Mouse (Mus musculus) lung, adult 2 months (tissue): Measurements from ENCODE around the gene Usp6nl. TPM values are rescaled to one million over a fixed set of nuclear protein-coding genes. Genes with fewer than 3 reads are reported as not detected.
A peak's percentile ranks its signal among the peaks of the same experiment; 100 is the strongest.

Experiments
- DNase-seq: peaks from one replicate; pipeline ENCODE4 v3.0.0; 2022
- H3K4me1 ChIP-seq: fragments of 200-500 bp; 2 replicates; pipeline ENCODE4 v1.6.1; 2011; ENCODE audit warnings: low read length; ENCODE audit not compliant: control insufficient read depth, insufficient read depth
- H3K4me3 ChIP-seq: fragments of 200-500 bp; replicated peaks from 2 replicates; pipeline ENCODE3; 2011; ENCODE audit warnings: low read depth, mild to moderate bottlenecking, control low read depth, low read length; ENCODE audit errors: extremely low read depth
- CTCF ChIP-seq: fragments of 200-500 bp; IDR thresholded peaks from 2 replicates; pipeline ENCODE4 v1.5.1; 2011; ENCODE audit warnings: mild to moderate bottlenecking, low read length, control low read depth; ENCODE audit not compliant: insufficient read depth
- POLR2A ChIP-seq: fragments of 200-500 bp; IDR thresholded peaks from 2 replicates; pipeline ENCODE4 v1.6.1; 2011; ENCODE audit warnings: low read depth, mild to moderate bottlenecking, control low read depth, low read length, borderline replicate concordance; ENCODE audit errors: extremely low read depth
- WGBS: fragments of 180-500 bp; shearing (Covaris S2); methylation state at CpG from one replicate; pipeline ENCODE4 v1.1.7; 2018; 5-methylcytosine and 5-hydroxymethylcytosine counted together
- polyA plus RNA-seq: library from polyadenylated mRNA; depleted of rRNA; stranded (reverse); fragments of >200 nt; gene quantifications from 2 replicates; pipeline ENCODE4 v1.2.3, GENCODE M21; 2012

Gene Usp6nl
- polyA plus RNA-seq, 1 experiment, result 19.9 TPM

- Histone ChIP-seq H3K4me1 (no peaks in the 10 kb centered on the region; the same call in 1 of the 2 replicates), H3K4me3 (no peak overlapping the region)
- no peak for DNase-seq
- TF ChIP-seq POLR2A, result no peak
- no peak for TF ChIP-seq CTCF
- WGBS, result 69% methylated on average over 3 of the region's 3 CpGs
Measured at GRCm38 (mm10) chr2:6389162-6389561, 66.7 kb downstream of the Usp6nl start.

GRCm38 (mm10) chr2:6391261-6391660, 68.8 kb downstream of the Usp6nl start:
- no peak for DNase-seq
- Histone ChIP-seq H3K4me3 (no peak overlapping the region), H3K4me1 (peaks cover 1% of the 10 kb centered on the region; the same call in 1 of the 2 replicates)
- WGBS, result 37% methylated on average over 3 of the region's 3 CpGs
- no peak for TF ChIP-seq CTCF
- TF ChIP-seq POLR2A, result no peak

GRCm38 (mm10) chr2:6391940-6392339, 69.5 kb downstream of the Usp6nl start:
- 79% methylated on average over 6 of the region's 6 CpGs for whole genome bisulfite sequencing
- DNase-seq, result no peak
- TF ChIP-seq CTCF, result no peak
- TF ChIP-seq POLR2A, result no peak
- Histone ChIP-seq H3K4me3 (no peak overlapping the region), H3K4me1 (peaks cover 7% of the 10 kb centered on the region)

DNA sequence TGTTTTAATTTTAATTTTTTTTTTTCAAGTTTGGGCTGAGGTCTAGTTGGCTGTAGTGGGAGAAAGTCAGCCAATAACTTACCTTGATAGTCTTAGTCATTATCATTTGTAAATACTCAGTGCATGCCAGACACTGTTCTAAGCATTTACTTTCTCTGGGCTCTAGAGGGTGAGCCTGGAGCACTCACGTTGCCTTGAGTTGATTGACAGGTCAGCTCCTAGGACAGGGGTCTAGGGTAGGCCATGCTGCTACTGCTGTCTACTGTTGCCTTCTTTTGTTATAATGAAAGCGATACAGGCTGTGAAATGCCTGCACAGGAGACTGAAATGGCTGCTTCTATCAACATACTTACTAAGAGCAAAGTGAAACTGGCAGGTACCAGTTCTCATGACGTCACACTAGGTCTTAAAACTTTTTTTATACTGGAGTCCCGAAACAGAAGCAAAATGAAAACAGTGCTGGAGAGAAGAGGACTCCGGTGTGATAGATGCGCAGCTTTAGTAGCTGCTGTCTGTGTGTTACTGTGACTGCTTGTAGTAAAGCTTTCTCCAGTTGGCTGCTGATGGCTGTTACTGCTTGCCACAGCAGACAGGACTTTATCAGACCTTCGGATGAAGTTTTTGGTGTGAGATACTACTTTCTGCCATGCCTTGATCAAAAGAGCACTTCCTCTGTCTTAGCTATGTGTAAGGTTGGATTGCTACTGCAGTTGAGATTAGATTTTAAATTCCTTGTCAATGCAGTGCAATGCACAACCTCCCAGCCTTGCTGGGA, 73.6 kb downstream of the Usp6nl start:
- no peak for DNase-seq
- no peak overlapping the region for H3K4me3 ChIP-seq
- TF ChIP-seq CTCF, result no peak
- TF ChIP-seq POLR2A, result no peak
- peaks cover 12% of the 10 kb centered on the region for H3K4me1 ChIP-seq
- 49% methylated on average over 7 of the region's 7 CpGs for WGBS

GRCm38 (mm10) chr2:6396626-6397146, 74.2 kb downstream of the Usp6nl start:
- Histone ChIP-seq H3K4me3 (no peak overlapping the region), H3K4me1 (peaks cover 12% of the 10 kb centered on the region)
- no peak for DNase-seq
- TF ChIP-seq CTCF, result no peak
- no peak for TF ChIP-seq POLR2A
- 27% methylated on average over 1 of the region's 1 CpGs for WGBS

DNA sequence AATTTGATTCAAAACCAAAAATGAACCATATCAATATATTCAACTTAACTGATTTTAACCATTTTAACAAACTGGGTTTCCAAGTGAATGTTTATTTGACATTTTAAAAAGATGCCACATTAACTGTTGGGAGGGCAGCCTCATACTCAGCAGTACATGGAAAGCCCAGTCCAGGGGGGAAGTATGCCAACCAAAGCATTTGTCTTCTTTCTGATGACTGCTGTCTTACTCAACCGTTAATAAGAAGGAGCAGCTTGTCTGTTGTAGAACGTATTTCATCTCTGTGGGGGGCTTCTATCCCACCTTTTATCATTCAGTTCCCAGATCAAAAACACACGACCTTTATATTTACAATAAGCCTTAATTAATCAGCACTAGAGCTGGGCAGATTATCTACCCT, 74.7 kb downstream of the Usp6nl start:
- TF ChIP-seq CTCF, result no peak
- no peak for TF ChIP-seq POLR2A
- 62% methylated on average over 3 of the region's 3 CpGs for WGBS
- Histone ChIP-seq H3K4me1 (peaks cover 12% of the 10 kb centered on the region), H3K4me3 (no peak overlapping the region)
- no peak for DNase-seq

- no peak overlapping the region for H3K4me3 ChIP-seq
- H3K4me1 ChIP-seq, result peaks cover 12% of the 10 kb centered on the region
- 49% methylated on average over 6 of the region's 6 CpGs for WGBS
- no peak for DNase-seq
- TF ChIP-seq POLR2A (no peak), CTCF (no peak)
Measured at GRCm38 (mm10) chr2:6398826-6399225, 76.4 kb downstream of the Usp6nl start.

DNA sequence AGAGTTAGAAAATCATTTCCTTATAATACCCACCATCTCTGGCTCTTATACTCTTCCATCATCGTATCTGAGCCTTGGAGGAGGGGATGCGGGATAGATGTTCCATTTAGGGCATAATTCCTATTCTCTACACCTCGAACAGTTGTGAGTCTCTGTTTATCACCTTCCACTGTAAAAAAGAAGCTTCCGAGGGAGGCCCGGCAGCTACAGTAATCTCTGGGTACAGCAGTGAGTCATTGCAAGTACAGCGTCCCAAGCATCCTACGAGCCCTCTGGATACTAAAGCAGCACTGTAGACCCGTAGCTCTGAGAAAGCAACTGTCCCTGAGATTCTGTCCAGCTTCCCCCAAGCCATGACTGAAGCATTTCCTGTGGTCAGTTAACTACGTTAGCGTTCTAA, 78.6 kb downstream of the Usp6nl start:
- Histone ChIP-seq H3K4me1 (peaks cover 14% of the 10 kb centered on the region), H3K4me3 (no peak overlapping the region)
- DNase-seq, result no peak
- WGBS, result 88% methylated on average over 10 of the region's 10 CpGs
- no peak for TF ChIP-seq POLR2A
- TF ChIP-seq CTCF, result no peak

DNA sequence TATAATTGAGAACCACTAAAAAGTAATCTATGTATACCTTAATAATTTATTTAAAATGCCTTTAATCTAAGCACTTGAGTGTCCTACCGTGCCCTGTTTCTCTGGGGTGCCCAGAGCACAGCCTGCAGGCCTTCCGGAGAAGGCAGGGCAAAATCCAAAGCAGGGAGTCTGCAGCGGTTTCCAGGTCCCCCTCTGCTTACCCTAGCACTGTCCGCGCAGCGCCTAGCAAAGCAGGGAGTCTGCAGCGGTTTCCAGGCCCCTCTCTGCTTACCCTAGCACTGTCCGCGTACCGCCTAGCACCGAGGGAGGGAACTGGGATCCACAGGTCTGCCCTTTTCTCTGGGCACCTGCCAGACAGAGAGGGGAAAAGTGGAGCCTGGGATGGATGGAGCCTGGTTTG, 80.9 kb downstream of the Usp6nl start:
- no peak for DNase-seq
- WGBS, result 65% methylated on average over 11 of the region's 11 CpGs
- peak; percentile 37; the same call in 1 of the 2 replicates for TF ChIP-seq CTCF
- TF ChIP-seq POLR2A, result no peak
- no peak overlapping the region for H3K4me3 ChIP-seq
- peaks cover 6% of the 10 kb centered on the region for H3K4me1 ChIP-seq

DNA sequence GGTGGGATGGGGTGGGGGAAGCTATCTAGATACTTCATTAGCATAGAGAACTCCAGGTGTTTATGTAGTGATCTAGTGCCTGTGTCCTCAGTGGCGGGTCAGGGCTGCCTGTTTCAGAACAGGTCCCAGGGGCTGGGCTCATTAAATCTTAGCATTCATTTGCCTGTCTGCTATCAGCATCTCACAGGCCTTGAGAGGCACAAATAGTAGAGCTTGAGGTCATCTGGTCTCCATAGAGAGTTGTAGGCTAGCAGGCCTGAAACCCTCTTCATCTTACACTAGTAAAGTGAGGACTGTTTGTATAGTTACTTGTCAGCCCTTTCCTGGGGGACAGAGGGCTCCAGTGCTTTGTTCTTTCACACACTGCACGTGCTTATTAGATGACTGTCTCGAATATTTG, 81.5 kb downstream of the Usp6nl start:
- WGBS, result 49% methylated on average over 3 of the region's 3 CpGs
- DNase-seq, result no peak
- TF ChIP-seq POLR2A (no peak), CTCF (no peak)
- Histone ChIP-seq H3K4me1 (peaks cover 2% of the 10 kb centered on the region), H3K4me3 (no peak overlapping the region)
